Mouse (Mus musculus): Measurements from ENCODE around the gene Ddx31.

The Ddx31 gene

DNA sequence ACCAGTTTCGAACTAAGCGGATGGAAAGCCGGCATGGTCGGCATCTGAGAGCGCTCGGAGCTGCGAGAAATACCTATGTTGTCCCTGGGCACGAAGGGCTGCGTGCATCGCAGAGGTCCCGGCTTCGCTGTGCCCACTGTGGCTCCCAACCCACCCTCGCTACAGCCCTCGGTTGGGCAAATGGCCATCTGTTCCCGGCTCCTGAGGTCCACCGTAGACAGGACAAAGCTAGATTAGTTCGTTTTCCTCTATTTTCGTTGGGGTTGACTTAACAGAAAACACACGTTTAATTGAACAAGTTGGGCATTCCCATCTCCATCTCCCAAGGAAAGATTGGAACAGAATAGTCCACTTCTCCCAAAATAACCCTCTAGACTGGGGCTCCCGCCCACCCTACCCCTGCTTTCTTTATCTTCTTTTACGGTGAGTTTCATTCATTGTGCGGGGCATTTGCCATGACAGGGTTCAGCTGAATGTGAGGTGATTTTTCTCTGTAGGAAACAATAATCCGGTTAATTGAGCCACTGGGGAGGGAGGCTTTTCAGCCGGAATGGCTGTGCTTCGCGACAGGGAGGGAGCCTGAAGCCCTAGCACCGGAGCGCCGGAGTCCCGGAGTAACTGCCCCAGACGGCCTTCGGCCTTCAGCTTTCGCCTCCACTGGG is 72.0 kb downstream of the Ddx31 start:
- no peak for DNase-seq (ENCODE audit: low spot score)

DNA sequence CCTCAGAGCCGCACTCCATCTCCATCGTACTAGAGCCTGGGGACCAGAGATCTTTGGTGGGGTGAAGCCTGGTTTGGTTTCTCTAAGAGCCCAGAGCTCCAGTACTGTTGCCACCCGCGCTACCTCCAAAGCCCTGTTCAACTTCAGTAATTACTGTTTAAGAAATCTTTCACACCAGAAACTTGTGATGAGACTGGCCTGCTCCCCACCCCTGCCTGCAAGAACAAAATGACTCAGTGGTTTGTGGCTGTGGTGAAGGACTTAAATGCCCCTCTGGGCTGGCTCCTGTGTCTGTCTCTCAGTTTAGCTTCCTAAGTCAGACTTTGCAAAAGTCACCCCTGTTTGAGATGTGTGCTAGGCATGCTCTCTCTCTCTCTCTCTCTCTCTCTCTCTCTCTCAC is 72.8 kb downstream of the Ddx31 start:
- no peak for DNase-seq (ENCODE audit: low spot score)

DNA sequence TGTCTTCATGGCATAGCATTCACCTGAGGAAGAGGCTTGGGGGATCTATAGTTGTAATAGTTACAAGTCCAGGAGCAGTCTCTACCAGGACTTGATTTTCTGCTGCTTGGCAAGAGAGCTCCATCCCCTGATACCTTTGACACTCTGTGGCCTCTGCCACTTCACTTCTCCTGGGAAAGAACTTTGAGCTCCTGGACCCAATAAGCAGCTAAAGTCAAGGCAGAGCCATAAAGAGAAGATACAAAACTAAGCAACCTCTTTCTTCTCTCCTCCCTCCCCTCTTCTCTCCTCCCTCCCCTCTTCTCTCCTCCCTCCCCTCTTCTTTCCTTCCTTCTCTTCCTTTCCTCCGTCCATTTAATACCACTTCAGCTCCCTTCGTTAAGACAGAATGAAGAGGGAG is 73.9 kb downstream of the Ddx31 start:
- DNase-seq (ENCODE audit: low spot score) = no peak

DNA sequence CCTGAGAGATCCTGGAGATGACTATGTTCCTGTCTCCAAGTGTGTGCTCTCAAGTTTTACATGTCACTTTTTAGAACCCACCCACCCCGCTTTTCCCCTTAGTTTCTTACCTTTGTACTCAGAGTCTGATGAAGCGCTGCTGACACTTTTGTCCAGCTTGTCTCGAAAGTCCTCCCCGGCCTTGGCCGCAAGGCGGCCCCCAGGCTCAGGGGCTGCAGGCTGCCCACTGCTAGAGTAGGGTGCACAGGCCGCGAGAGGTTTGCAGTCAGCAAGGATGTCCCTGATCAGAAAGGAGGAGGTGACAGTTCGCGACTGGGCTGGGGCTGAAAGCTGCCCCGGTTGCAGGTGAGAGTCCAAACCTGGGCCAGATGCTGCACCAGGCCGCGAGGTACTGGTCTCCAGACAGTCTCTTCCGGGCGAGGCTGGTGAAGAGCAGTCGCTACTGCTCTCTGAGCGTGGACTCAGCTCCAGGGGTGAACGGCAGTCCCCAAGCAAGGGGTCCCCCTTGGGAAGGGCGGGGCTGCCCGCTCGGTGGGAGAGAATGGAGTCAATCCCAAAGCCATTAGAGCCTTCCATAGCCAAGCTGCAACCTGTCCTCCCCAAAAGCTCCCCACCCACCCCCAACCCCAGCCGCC is 75.0 kb downstream of the Ddx31 start:
- DNase-seq (ENCODE audit: low spot score) = no peak

DNA sequence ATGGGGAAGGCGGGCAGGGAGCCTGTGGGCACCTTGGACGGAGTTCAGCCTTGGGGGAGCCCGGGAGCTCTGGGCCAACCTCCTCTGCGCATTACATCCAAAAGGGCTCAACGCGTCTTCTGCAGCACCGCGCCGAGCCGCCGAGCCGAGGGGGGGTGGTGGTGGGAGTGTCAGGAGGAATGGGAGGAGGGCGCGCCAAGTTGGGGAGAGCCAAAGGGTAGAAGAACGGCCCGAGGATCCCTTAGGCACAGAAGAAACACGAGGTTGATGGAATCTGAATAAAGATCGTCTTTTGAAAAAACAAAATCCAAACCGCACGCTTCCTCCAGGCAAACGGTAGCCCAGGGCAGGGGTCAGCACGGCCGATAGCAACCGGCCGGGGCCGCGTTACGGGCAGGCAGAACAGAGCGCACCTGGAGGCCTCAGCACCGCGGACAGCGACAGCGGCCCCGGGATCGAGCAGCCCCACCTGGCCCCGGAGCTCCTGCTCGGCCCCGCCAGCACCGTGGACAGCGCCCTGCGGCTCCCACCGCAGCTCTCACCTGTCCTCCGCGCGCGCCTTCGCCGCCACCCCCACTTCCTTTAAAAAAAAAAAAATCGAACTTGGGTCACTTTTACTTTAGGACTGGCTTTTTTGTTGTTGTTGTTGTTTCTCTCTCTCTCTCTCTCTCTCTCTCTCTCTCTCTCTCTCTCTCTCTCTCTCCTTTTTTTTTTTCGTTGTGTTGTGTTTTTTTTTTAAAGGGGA is 75.7 kb downstream of the Ddx31 start:
- DNase-seq (ENCODE audit: low spot score) = no peak

DNA sequence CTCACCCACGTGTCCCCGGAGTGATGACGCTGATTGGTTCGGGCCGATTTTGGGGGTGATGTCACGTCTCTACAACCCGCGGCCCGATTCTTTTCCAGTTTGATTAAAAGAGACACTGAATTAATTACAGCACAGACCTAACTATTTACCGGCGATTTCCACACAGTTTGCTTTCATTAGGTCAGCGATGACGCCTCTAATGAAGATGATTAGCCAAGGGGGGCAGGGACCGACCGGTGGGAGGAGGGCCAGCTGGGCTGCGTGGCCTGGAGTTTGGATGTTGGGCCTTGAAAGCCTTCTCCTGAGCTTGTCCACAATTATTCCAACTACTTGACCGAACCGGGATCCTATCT is 76.3 kb downstream of the Ddx31 start, which contains the start of gene Barhl1:
Barhl1 (minus strand) TSS at position 156 of the 353 bp plus-strand sequence.
- no peak for DNase-seq (ENCODE audit: low spot score)

DNA sequence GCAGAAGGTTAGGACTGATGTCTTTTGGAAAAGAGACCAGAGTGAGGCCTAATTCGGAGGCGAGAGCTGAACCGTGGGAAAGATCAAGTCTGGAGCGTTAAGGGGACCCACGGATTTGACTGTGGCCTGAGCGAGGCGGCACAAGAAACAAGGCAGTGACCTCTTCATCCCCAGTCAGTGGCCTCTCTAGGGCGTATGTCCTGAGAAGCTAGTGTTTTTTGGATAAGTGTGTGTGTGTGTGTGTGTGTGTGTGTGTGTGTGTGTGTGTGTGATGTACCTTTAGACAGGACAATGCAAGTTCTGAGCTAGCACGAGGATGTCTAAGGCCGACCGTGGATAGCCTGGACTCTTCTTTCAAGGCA is 76.9 kb downstream of the Ddx31 start:
- DNase-seq (ENCODE audit: low spot score) = no peak

DNA sequence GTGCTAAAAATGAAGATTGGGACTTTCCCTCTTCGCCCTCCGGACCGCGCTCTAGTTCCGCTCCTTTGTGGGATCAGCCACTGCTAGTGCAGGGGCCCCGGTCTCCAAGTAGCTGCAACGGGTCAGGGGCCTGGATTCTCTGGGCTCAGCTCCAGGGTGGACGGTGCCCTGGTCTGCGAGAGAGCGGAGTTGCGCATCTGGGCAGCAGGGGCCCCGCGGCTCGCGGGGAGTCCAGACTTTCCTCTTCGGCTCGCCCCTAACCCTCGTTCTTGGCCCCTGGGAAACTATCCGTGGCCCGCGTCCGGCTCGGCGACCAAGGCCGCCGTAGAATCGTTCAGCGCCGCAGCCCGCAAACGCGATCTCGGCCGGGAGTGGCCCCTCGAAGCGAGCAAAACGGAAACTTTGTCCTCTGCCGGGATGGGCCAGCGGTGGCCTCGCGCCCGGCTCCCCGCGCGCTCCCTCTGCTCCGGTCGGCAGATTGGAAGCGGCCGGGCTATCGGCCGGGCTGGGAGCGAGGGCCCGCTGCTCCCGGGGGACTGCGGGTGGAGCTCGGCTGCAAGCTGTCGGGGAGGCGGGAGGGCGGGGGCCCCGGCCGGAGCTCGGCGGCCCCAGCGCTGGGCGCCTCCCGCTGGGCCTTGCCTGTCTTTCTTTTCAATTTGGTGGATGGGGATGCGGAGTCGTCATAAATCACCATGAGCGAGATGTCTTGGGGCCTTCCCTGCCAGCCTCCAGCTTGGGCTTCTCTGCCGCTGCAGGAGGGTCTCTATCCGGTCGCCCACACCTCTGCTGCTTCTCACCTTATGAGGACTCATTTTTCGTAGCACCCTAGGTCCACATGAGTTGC is 77.5 kb downstream of the Ddx31 start:
- no peak for DNase-seq (ENCODE audit: low spot score)

DNA sequence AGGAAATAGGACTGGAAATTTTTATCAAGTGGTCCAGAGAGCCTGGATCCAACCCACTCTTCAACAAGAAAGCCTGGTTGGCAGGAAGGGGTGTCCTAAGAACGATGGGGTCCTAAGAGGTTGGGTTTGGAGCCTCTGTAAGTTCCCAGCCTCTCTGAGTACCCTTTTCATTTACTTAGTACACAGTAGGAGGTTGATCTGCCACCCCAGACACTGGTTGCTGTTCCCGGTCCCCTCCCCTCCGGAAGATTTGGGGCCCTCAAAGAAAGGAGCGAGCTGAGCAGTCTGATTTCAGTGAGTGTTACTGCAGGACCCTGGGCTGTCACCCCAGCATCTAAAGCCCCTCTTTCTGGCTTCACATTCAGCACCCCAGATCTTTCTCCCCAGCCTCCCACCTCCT is 78.8 kb downstream of the Ddx31 start:
- no peak for DNase-seq (ENCODE audit: low spot score)

DNA sequence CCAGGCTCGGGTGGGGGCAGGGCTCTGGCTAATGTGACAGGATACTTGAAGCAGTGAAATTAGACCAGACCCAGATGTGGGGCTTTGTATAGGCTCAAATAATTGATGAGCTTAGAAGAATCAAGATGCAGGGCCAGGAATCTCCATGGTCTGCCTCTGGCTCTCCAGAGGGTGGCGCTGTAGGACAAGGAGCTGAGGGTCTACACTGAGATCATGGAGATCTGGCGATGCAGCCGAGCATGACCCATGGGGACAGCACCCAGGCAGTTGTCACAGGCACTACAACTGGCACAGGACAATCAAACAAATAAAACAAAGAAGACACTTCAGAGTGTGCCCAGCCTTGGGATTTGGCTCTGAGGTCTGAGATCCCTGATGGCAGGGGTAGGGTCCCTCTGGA is 83.7 kb downstream of the Ddx31 start:
- peak; percentile 17 for DNase-seq (ENCODE audit: low spot score)

DNA sequence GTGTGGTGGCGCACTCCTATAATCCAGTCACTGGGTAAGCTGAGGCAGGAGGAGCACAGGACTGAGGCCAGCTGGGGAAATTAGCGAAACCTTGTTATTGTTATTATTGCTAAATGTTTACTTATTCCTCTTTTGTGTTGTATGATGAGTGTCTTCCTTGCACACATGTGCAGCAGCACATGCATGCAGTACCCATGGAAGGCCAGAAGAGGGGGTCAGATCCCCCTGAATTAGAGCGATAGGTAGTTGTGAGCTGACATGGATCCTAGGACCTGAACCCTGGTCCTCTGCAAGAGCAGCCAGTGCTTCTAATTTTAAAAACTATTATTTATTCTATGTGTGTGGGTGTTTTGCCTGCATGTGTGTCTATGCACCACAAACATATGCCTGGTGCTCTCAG is 90.4 kb downstream of the Ddx31 start:
- no peak for DNase-seq (ENCODE audit: low spot score)

DNA sequence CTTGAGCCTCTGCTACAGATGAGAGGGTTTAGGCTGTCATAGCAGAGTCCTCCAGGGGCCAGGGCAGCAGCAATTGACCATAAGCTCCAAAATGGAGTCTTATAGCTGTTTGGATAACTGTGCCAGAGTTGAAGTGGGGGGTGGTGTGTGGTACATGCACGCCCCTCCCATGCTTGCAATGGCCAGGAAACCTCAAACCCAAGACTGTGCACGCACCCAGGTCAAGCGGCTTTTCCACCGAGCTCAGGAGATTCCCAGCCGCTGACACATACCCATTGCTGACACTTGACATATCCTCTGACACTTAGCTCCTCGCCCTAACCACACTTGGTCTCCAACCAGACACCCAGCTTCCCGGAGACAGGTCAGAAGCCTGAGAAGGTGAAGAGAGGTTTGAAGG is 98.8 kb downstream of the Ddx31 start:
- DNase-seq (ENCODE audit: low spot score) = no peak

DNA sequence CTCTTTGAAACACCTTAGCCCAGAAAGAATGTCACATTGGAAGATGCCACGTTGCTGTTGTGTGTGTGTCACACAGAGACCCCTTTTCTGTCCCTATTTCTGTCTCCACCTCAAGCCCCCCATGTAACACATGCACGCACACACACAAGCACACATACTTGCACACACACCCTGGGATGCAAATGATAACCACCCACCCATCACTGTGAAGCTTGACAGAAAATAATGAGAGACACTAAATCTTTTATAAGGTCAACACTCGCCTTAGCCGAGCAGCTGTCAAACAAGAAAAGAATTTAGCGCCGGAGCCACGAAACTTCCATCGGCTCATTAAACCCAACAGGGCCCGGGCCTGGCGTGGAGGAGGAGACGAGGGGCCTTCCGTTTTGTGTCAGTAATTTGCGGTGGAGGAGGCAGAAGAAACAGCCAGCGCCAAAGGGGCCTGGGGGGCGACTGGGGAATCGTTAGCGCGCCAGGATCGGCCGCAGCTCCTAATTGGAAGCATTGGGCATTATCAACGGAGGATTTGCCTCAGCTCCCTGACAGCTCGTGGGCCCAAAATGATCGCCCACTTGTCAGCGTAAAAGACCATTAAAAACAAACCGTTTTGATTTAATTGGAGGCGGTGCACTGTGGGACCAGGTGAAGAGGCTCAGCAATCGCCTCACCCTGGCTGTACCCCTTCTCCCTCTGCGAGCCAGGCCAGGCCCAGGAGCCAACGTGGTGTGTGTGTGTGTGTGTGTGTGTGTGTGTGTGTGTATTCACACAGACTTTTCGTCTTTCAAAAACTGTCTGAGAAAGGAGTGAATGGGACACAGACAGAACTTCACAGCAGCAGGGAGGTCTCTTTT is 103.7 kb downstream of the Ddx31 start:
- no peak for DNase-seq (ENCODE audit: low spot score)

DNA sequence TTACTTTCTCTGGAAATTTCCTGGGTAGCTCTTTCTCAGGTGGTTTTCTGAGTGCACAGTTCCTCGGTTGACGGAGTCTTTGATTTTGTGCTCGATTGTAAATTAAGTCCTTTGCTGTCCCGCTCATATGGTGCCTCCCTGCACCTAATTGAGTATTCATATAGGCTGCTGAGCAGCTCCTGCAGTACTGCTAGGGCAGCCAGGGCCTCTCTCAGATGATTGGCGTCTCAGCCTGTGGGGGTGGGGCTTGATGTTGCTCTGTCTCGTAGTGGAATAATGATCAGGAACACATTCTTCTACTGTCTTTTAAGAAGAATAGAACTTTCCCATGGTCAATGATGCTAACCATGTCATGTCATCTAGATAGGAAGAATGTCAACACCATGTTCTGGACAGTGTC is 105.2 kb downstream of the Ddx31 start:
- DNase-seq (ENCODE audit: low spot score) = no peak

DNA sequence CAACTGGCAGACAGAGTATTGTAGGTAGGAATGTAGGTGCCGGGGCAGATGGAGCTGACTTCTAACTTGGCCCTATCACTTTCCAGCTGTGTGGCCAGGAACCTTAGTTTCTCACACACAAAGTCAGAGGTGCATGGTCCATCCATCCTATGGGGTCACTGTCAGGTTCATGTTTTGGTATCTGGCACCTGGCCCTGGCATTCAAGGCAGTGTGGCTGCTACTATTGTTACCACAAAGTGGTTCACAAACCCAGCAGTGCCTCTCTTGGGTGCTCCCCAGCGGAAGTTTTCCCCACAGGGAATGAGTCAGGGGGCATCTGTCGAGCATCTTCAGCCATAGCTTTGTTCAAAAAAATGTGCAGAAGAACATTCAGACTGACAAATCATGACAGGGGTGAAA is 106.1 kb downstream of the Ddx31 start:
- no peak for DNase-seq (ENCODE audit: low spot score)

DNA sequence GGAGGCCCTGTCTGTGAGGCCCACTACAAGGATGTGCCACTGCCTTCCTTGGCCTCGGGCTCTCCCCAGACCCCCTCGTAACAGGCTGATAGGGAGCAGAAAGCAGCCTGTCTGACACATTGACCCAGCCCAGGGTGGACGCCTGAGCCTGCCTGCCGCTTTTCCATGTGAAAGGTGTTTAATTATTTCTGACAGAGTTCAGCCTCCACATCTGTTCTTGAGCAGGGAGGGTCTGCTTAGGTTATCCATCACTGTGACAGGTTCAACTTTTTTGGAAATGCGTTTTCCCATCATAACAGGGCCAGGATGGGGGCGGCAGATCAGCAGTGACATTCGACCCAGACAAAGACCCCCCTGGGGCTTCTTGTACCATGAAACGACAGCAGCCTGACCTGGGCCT is 112.8 kb downstream of the Ddx31 start:
- no peak for DNase-seq (ENCODE audit: low spot score)

DNA sequence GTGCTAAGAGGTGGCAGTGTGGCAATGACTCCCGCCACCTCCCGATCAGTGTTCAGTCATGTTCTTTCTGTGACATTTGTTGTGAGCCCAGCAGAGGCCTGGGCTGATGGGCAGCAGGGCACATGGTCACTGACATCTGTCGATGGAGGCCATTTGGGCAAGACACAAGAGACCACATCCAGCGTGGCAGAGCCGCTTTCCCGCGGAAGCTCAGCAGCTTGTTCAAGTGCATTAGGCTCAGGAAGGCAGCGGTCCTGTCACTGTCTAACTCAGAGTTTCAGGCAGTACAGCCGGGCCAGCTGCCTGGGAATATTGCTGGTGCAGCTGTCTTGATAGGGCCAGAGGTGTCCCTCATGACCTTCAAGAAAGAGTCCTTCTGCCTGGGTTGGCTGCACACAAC is 114.4 kb downstream of the Ddx31 start:
- no peak for DNase-seq (ENCODE audit: low spot score)

All from layer of hippocampus, adult 9-10 months (tissue).